Mouse (Mus musculus) left cerebral cortex, postnatal 36 days (tissue): ENCODE results near the gene C530008M17Rik. TPM values are rescaled to one million over a fixed set of nuclear protein-coding genes. Genes with fewer than 3 reads are reported as not detected.

Experiments used
- DNase-seq, 2 experiments: peaks; one replicate each; pipeline ENCODE4 v3.0.0; 2021 to 2022; ENCODE audit warnings: low spot score in 2 of 2, mixed read lengths in 1 of 2
- intact Hi-C: fragments of 180-260 bp; cut with DNase I; formaldehyde crosslinking; loops from one replicate; pipeline ENCODE4 v1.15.1; 2025
- total RNA-seq, 2 experiments: library from RNA; stranded (reverse); gene quantifications; 2 replicates each; pipeline ENCODE4 v1.2.3; 2021

The C530008M17Rik gene
- total RNA-seq, 2 experiments from 2014 or later: 51.8 to 53.5 TPM

- intact Hi-C loops: no loop called here
- DNase-seq: no peak
Measured at GRCm38 (mm10) chr5:76691706-76692424, 35.6 kb downstream of the C530008M17Rik start.

GRCm38 (mm10) chr5:76697536-76697935 is 41.2 kb downstream of the C530008M17Rik start:
- intact Hi-C loops: no loop called here
- no peak for DNase-seq

- intact Hi-C loops: no loop called here
- DNase-seq: no peak
Measured at GRCm38 (mm10) chr5:76698187-76698586, 41.9 kb downstream of the C530008M17Rik start.

- DNase-seq: peak in 1 of 2 experiments; percentile 7
- intact Hi-C loops: no loop called here
Measured at GRCm38 (mm10) chr5:76701127-76701853, 45.0 kb downstream of the C530008M17Rik start.

- intact Hi-C loops: no loop called here
- no peak for DNase-seq
Measured at GRCm38 (mm10) chr5:76702104-76702503, 45.8 kb downstream of the C530008M17Rik start.

- intact Hi-C loops: no loop called here
- DNase-seq: no peak
Measured at GRCm38 (mm10) chr5:76702646-76703045, 46.3 kb downstream of the C530008M17Rik start.

GRCm38 (mm10) chr5:76705307-76706173 is 49.2 kb downstream of the C530008M17Rik start:
- intact Hi-C loops: no loop called here
- no peak for DNase-seq

GRCm38 (mm10) chr5:76707072-76707471 is 50.8 kb downstream of the C530008M17Rik start:
- no peak for DNase-seq
- intact Hi-C loops: no loop called here

- DNase-seq: no peak
- intact Hi-C loops: no loop called here
Measured at GRCm38 (mm10) chr5:76708004-76708403, 51.7 kb downstream of the C530008M17Rik start.

GRCm38 (mm10) chr5:76713743-76714142 is 57.4 kb downstream of the C530008M17Rik start:
- no peak for DNase-seq
- intact Hi-C loops: no loop called here

GRCm38 (mm10) chr5:76719954-76720353 is 63.6 kb downstream of the C530008M17Rik start:
- intact Hi-C loops: no loop called here
- no peak for DNase-seq

GRCm38 (mm10) chr5:76724878-76725277 is 68.6 kb downstream of the C530008M17Rik start:
- intact Hi-C loops: no loop called here
- no peak for DNase-seq

- intact Hi-C loops: no loop called here
Measured at GRCm38 (mm10) chr5:76726518-76727103, 70.3 kb downstream of the C530008M17Rik start.

GRCm38 (mm10) chr5:76733055-76733641 is 76.8 kb downstream of the C530008M17Rik start:
- intact Hi-C loops: no loop called here
- DNase-seq: no peak

More at GRCm38 (mm10) chr5:76726518-76727103, 70.3 kb downstream of the C530008M17Rik start:
- no peak for DNase-seq

- intact Hi-C loops: no loop called here
- no peak for DNase-seq
Measured at GRCm38 (mm10) chr5:76741463-76741862, 85.2 kb downstream of the C530008M17Rik start.

GRCm38 (mm10) chr5:76742076-76742475 is 85.8 kb downstream of the C530008M17Rik start:
- intact Hi-C loops: no loop called here
- DNase-seq: no peak

- intact Hi-C loops: no loop called here
Measured at GRCm38 (mm10) chr5:76744737-76745209, 88.5 kb downstream of the C530008M17Rik start.

GRCm38 (mm10) chr5:76747851-76748250 is 91.5 kb downstream of the C530008M17Rik start:
- intact Hi-C loops: no loop called here
- DNase-seq: peak; percentile 15 to 25

More at GRCm38 (mm10) chr5:76744737-76745209, 88.5 kb downstream of the C530008M17Rik start:
- no peak for DNase-seq

- intact Hi-C loops: no loop called here
- DNase-seq: no peak
Measured at GRCm38 (mm10) chr5:76752351-76752750, 96.0 kb downstream of the C530008M17Rik start.
